Mouse (Mus musculus) liver, postnatal 0 days (tissue): Measurements from ENCODE around the gene Rplp2. TPM values are rescaled to one million over a fixed set of nuclear protein-coding genes. Genes with fewer than 3 reads are reported as not detected.

Experiments
- ATAC-seq: fragments of 200-750 bp; cut with Nextera tagmentation; 2 replicates; pipeline ENCODE4 v1.8.0; 2017; ENCODE audit warnings: mild to moderate bottlenecking, moderate library complexity
- DNase-seq: peaks from one replicate; pipeline ENCODE4 v3.0.0-alpha.2; 2016
- H3K27ac ChIP-seq: fragments of 300-500 bp; sonication (generic); 2 replicates; pipeline ENCODE4 v1.5.1; 2014; ENCODE audit warnings: antibody characterized with exemption, moderate library complexity, mild to moderate bottlenecking, low read depth
- H3K27me3 ChIP-seq: fragments of 300-500 bp; sonication (generic); 2 replicates; pipeline ENCODE4 v1.6.1; 2014; ENCODE audit warnings: low read length, control low read depth, mixed read lengths; ENCODE audit not compliant: insufficient read depth
- H3K36me3 ChIP-seq: fragments of 300-500 bp; sonication (generic); replicated peaks from 2 replicates; pipeline ENCODE4 v1.6.1; 2014; ENCODE audit warnings: mild to moderate bottlenecking, control low read depth, low read length, moderate library complexity, mixed read lengths; ENCODE audit not compliant: insufficient read depth
- H3K4me1 ChIP-seq: fragments of 300-500 bp; sonication (generic); 2 replicates; pipeline ENCODE4 v1.6.1; 2014; ENCODE audit warnings: antibody characterized with exemption, mild to moderate bottlenecking, control low read depth; ENCODE audit not compliant: insufficient read depth
- H3K4me2 ChIP-seq: fragments of 300-500 bp; sonication (generic); 2 replicates; pipeline ENCODE4 v1.6.1; 2014; ENCODE audit warnings: low read depth, mild to moderate bottlenecking, low read length, moderate library complexity, mixed read lengths
- H3K4me3 ChIP-seq: fragments of 300-500 bp; sonication (generic); 2 replicates; pipeline ENCODE4 v1.5.1; 2014; ENCODE audit warnings: low read depth, low read length
- H3K9ac ChIP-seq: fragments of 300-500 bp; sonication (generic); replicated peaks from 2 replicates; pipeline ENCODE4 v1.6.1; 2014; ENCODE audit warnings: mild to moderate bottlenecking, moderate library complexity
- H3K9me3 ChIP-seq: fragments of 300-500 bp; sonication (generic); 2 replicates; pipeline ENCODE4 v1.6.1; 2016; ENCODE audit warnings: mild to moderate bottlenecking, control low read depth, low read length, mixed read lengths
- CTCF ChIP-seq: sonication (generic); IDR thresholded peaks from 2 replicates; pipeline ENCODE4 v1.5.1; 2016; ENCODE audit warnings: antibody characterized with exemption, low read depth
- EP300 ChIP-seq: IDR thresholded peaks from 2 replicates; pipeline ENCODE4 v1.6.1; 2016; ENCODE audit warnings: antibody characterized with exemption, low read depth, mild to moderate bottlenecking
- WGBS: fragments of 180-500 bp; shearing (Covaris S2); extraction: QIAGEN DNeasy Blood & Tissue Kit; methylation state at CpG from one replicate; pipeline ENCODE4 v1.1.7; 2014; ENCODE audit not compliant: insufficient replicate concordance; 5-methylcytosine and 5-hydroxymethylcytosine counted together
- polyA plus RNA-seq: library from polyadenylated mRNA; unstranded; fragments of >200 nt; fragmentation: Nextera tagmentation; extraction: Ambion mirVana; gene quantifications from 2 replicates; pipeline ENCODE4 v1.2.1, GENCODE M21; 2015

Gene Rplp2
- polyA plus RNA-seq, 1 experiment from 2014 or later: 861 TPM

GRCm38 (mm10) chr7:141485606-141486005, 38.4 kb downstream of the Rplp2 start:
- DNase-seq: no peak
- TF ChIP-seq CTCF (no peak), EP300 (no peak)
- Histone ChIP-seq H3K4me2 (no peak overlapping the region), H3K4me3 (no peak overlapping the region), H3K36me3 (peaks cover 19% of the 10 kb centered on the region; the same call in 1 of the 2 replicates), H3K27me3 (peaks cover 18% of the 10 kb centered on the region), H3K9me3 (no peaks in the 10 kb centered on the region), H3K27ac (no peak overlapping the region), H3K4me1 (peaks cover 23% of the 10 kb centered on the region), H3K9ac (no peak overlapping the region)
- 75% methylated on average over 2 of the region's 2 CpGs for WGBS
- ATAC-seq: no peak

GRCm38 (mm10) chr7:141486239-141486638, 39.1 kb downstream of the Rplp2 start:
- no peak for ATAC-seq
- no peak for DNase-seq
- Histone ChIP-seq H3K9me3 (no peaks in the 10 kb centered on the region), H3K27ac (no peak overlapping the region), H3K36me3 (peaks cover 21% of the 10 kb centered on the region; the same call in 1 of the 2 replicates), H3K27me3 (peaks cover 18% of the 10 kb centered on the region), H3K9ac (no peak overlapping the region), H3K4me2 (no peak overlapping the region), H3K4me1 (peaks cover 18% of the 10 kb centered on the region), H3K4me3 (no peak overlapping the region)
- no peak for TF ChIP-seq EP300
- TF ChIP-seq CTCF: no peak
- WGBS: 89% methylated on average over 1 of the region's 1 CpGs

GRCm38 (mm10) chr7:141487141-141487540, 40.0 kb downstream of the Rplp2 start:
- peaks cover 23% of the 10 kb centered on the region; the same call in 1 of the 2 replicates for H3K36me3 ChIP-seq
- peaks cover 9% of the 10 kb centered on the region for H3K4me1 ChIP-seq
- no peak for DNase-seq
- no peak for TF ChIP-seq EP300
- no peak for TF ChIP-seq CTCF
- no peak overlapping the region for H3K4me3 ChIP-seq
- ATAC-seq: no peak
- no peaks in the 10 kb centered on the region for H3K9me3 ChIP-seq
- no peak overlapping the region for H3K9ac ChIP-seq
- peaks cover 11% of the 10 kb centered on the region; the same call in 1 of the 2 replicates for H3K27me3 ChIP-seq
- H3K27ac ChIP-seq: no peak overlapping the region
- 72% methylated on average over 7 of the region's 7 CpGs for WGBS
- no peak overlapping the region for H3K4me2 ChIP-seq

- no peaks in the 10 kb centered on the region for H3K9me3 ChIP-seq
- no peak overlapping the region for H3K4me3 ChIP-seq
- no peak for TF ChIP-seq EP300
- TF ChIP-seq CTCF: peak; percentile 74
- no peak overlapping the region for H3K9ac ChIP-seq
- peaks cover 29% of the 10 kb centered on the region for H3K36me3 ChIP-seq
- WGBS: 51% methylated on average over 2 of the region's 2 CpGs
- no peak overlapping the region for H3K27ac ChIP-seq
- no peak overlapping the region for H3K4me2 ChIP-seq
- no peaks in the 10 kb centered on the region for H3K27me3 ChIP-seq
- H3K4me1 ChIP-seq: no peaks in the 10 kb centered on the region
- ATAC-seq: peak; percentile 51
- peak; percentile 45 for DNase-seq
Observed at GRCm38 (mm10) chr7:141491151-141491550, 44.0 kb downstream of the Rplp2 start.

GRCm38 (mm10) chr7:141492738-141493137, 45.6 kb downstream of the Rplp2 start:
- no peak for DNase-seq
- Histone ChIP-seq H3K9me3 (no peaks in the 10 kb centered on the region), H3K9ac (no peak overlapping the region), H3K36me3 (peaks cover 16% of the 10 kb centered on the region), H3K4me1 (no peaks in the 10 kb centered on the region), H3K4me3 (no peak overlapping the region), H3K27ac (no peak overlapping the region), H3K4me2 (no peak overlapping the region), H3K27me3 (no peaks in the 10 kb centered on the region)
- ATAC-seq: no peak
- TF ChIP-seq EP300: no peak
- TF ChIP-seq CTCF: no peak
- 80% methylated on average over 5 of the region's 5 CpGs for WGBS

GRCm38 (mm10) chr7:141493729-141494128, 46.6 kb downstream of the Rplp2 start:
- TF ChIP-seq EP300: no peak
- no peak for TF ChIP-seq CTCF
- Histone ChIP-seq H3K9me3 (no peaks in the 10 kb centered on the region), H3K27me3 (no peaks in the 10 kb centered on the region), H3K9ac (no peak overlapping the region), H3K36me3 (peaks cover 14% of the 10 kb centered on the region), H3K4me2 (no peak overlapping the region), H3K27ac (no peak overlapping the region), H3K4me1 (no peaks in the 10 kb centered on the region), H3K4me3 (no peak overlapping the region)
- DNase-seq: no peak
- WGBS: 89% methylated on average over 1 of the region's 1 CpGs
- ATAC-seq: no peak

GRCm38 (mm10) chr7:141495379-141495778, 48.2 kb downstream of the Rplp2 start:
- DNase-seq (no peak), ATAC-seq (no peak)
- no peaks in the 10 kb centered on the region for H3K4me1 ChIP-seq
- H3K9ac ChIP-seq: no peak overlapping the region
- peaks cover 14% of the 10 kb centered on the region for H3K36me3 ChIP-seq
- H3K27me3 ChIP-seq: no peaks in the 10 kb centered on the region
- no peak overlapping the region for H3K27ac ChIP-seq
- 77% methylated on average over 2 of the region's 2 CpGs for WGBS
- H3K9me3 ChIP-seq: no peaks in the 10 kb centered on the region
- no peak overlapping the region for H3K4me2 ChIP-seq
- no peak overlapping the region for H3K4me3 ChIP-seq
- TF ChIP-seq EP300: no peak
